Mouse (Mus musculus): Measurements from ENCODE around the gene Cacna1e.

DNA sequence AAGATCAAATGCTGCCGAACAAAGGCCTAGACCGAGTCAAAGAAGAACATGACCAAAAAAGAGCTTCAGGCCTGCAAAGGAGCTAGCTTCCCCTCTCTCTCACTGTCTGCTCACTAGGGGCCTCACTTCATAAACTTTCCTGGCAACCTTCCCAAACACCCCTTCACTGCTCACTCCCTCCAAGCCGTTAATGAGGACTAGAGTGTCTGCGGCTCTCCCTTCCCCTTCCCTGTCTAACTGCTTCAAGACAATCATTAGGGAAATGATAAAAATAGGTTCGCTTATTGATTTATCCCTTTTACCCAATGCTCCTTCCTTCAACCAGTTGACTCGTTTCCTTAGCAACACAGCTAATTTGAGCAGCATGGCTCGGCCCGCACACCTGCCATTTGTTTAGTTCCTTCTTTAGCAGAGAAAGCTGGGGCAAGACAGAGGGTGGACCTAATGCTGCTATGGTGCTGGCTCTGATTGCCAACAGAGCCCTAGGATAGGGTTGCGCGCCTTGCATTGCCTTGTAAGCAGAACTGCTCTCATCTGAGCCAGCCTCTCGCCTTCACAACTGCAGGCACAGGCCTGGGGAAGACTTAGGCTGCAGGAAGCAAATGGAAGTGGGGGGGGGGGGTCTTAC is 179.6 kb downstream of the Cacna1e start:
- no peak for TF ChIP-seq CTCF (IDR thresholded peaks at IDR 0.05)
- no peak for TF ChIP-seq EP300 (IDR thresholded peaks at IDR 0.05)

All from lung, postnatal 0 days (tissue).